Mouse (Mus musculus) duodenum, adult 2 months (tissue): ENCODE data around the gene Hbp1. TPM values are rescaled to one million over a fixed set of nuclear protein-coding genes. Genes with fewer than 3 reads are reported as not detected.

Experiments
- polyA plus RNA-seq: library from polyadenylated mRNA; depleted of rRNA; stranded (reverse); fragments of >200 nt; gene quantifications from 2 replicates; pipeline ENCODE4 v1.2.3, GENCODE M21; 2012; ENCODE audit warnings: low replicate concordance; rRNA removed

Gene Hbp1
- 27.0 TPM in 2 replicates for polyA plus RNA-seq

DNA sequence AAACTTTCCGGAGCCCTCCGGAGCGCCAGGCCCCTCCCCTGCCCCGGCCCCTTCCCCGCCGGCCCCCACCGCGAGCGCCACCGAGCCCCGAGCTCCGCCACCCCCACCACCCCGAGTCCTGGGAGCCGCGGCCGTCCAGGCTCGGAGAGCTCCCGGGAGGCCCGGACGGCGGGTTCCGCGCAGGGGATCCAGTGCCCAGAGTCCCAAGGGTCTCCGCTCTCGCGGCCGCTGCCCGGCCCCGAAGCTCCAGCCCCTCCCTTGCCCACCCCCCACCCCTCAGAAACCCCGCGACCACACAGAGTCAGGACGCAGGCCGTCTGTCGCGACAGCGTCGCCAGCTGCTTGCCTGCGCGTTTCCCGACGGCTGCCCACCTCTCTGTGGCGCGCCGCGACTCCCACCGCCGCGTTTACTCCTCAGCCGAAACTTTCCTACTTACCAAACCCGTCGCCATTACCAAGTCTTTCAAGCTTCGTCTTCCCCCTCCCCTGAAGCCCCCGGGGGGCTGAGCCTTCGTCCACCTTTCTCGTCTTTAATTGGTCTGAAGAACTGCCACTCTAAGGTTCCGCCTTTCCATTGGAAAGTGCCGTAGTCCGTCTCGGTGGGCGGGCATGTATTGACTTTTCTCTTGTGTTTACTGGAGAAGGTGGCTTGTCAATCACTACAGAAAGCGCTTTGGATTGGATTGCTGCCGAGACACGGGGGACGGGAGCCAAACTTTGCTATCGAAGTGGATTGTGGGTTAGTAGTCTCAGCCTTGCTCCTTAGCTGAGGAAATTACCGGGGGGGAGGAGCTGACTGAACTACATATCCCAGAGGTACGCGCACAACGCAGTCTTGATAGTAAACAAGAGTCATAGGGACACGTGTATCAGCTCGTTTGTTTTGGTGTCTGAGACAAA lies at the start of gene Hbp1:
Gene Hbp1, minus strand, starts transcription at position 777 of the 900 bp plus-strand sequence.

Other genes starting within 250 kb of the Hbp1 start
- 0.11 TPM in 1 of 2 replicates, not detected in the other for gene Gpr22, start 236.6 kb downstream of the Hbp1 start, polyA plus RNA-seq
- gene Prkar2b, start 110.8 kb upstream of the Hbp1 start, polyA plus RNA-seq, result 2.5 and 2.8 TPM in 2 replicates